Mouse (Mus musculus) stomach, postnatal 0 days (tissue): ENCODE data around the gene Rpl23a.

Source experiments
- CTCF ChIP-seq: IDR thresholded peaks from 2 replicates; pipeline ENCODE4 v1.5.1; 2016; ENCODE audit warnings: antibody characterized with exemption, low read depth, mild to moderate bottlenecking, moderate library complexity
- EP300 ChIP-seq: optimal IDR thresholded peaks from 2 replicates; pipeline ENCODE3; 2016; ENCODE audit warnings: antibody characterized with exemption

- no peak for TF ChIP-seq CTCF
- no peak for TF ChIP-seq EP300
These were observed 17.2 kb downstream of the Rpl23a start for GRCm38 (mm10) chr11:78166161-78166560.
